Mouse (Mus musculus): ENCODE results near the gene Vrk3. TPM values are rescaled to one million over a fixed set of nuclear protein-coding genes. Genes with fewer than 3 reads are reported as not detected.

Gene Vrk3
- total RNA-seq, 2 experiments from 2014 or later: 27.0 to 30.6 TPM

GRCm38 (mm10) chr7:44819863-44820262 is 71.7 kb downstream of the Vrk3 start:
- TF ChIP-seq CTCF (IDR thresholded peaks at IDR 0.05): no peak
- intact Hi-C loops (cut with DNase I): loop anchor here (2.0 kb wide), 1 partner anchor 29 kb away; the partner anchor contains the start of genes Akt1s1 and Tbc1d17
- peak overlapping the region; percentile 95; the same call in 1 of the 2 replicates for H3K27ac ChIP-seq
- no peak overlapping the region for H3K4me3 ChIP-seq
- DNase-seq (ENCODE audit: extremely low spot score in 1 of 2, low spot score in 2 of 2): peak; percentile 6 to 10

GRCm38 (mm10) chr7:44820525-44820924 is 72.3 kb downstream of the Vrk3 start:
- Histone ChIP-seq H3K4me3 (no peak overlapping the region), H3K27ac (no peak overlapping the region)
- TF ChIP-seq CTCF (IDR thresholded peaks at IDR 0.05): no peak
- DNase-seq (ENCODE audit: extremely low spot score in 1 of 2, low spot score in 2 of 2): peak in 1 of 2 experiments; percentile 4
- intact Hi-C loops (cut with DNase I): no loop called here

- peak; percentile 4 to 6 for DNase-seq (ENCODE audit: extremely low spot score in 1 of 2, low spot score in 2 of 2)
- Histone ChIP-seq H3K27ac (no peak overlapping the region), H3K4me3 (no peak overlapping the region)
- intact Hi-C loops (cut with DNase I): no loop called here
- no peak; the same call in 1 of the 2 replicates for TF ChIP-seq CTCF (IDR thresholded peaks at IDR 0.05)
Measured at GRCm38 (mm10) chr7:44821666-44822448, 73.6 kb downstream of the Vrk3 start.

- no peak for DNase-seq (ENCODE audit: extremely low spot score in 1 of 2, low spot score in 2 of 2)
- Histone ChIP-seq H3K27ac (no peak overlapping the region), H3K4me3 (no peak overlapping the region)
- TF ChIP-seq CTCF (IDR thresholded peaks at IDR 0.05): peak; percentile 17
- intact Hi-C loops (cut with DNase I): no loop called here
Measured at GRCm38 (mm10) chr7:44823409-44823808, 75.2 kb downstream of the Vrk3 start.

GRCm38 (mm10) chr7:44824872-44825271 is 76.7 kb downstream of the Vrk3 start:
- Histone ChIP-seq H3K27ac (no peak overlapping the region), H3K4me3 (no peak overlapping the region)
- TF ChIP-seq CTCF (IDR thresholded peaks at IDR 0.05): peak; percentile 94
- intact Hi-C loops (cut with DNase I): loop anchor here (1.0 to 2.0 kb wide), 2 partner anchors 76 to 101 kb away; partner anchors contain the start of gene Vrk3
- DNase-seq (ENCODE audit: extremely low spot score in 1 of 2, low spot score in 2 of 2): peak; percentile 73 to 81

GRCm38 (mm10) chr7:44826771-44827170 is 78.6 kb downstream of the Vrk3 start:
- no peak for DNase-seq (ENCODE audit: extremely low spot score in 1 of 2, low spot score in 2 of 2)
- no peak overlapping the region for H3K4me3 ChIP-seq
- intact Hi-C loops (cut with DNase I): no loop called here
- H3K27ac ChIP-seq: no peak overlapping the region
- no peak for TF ChIP-seq CTCF (IDR thresholded peaks at IDR 0.05)

Other genes with a start within 250 kb of the Vrk3 start
- under 1 TPM in 1 of 2 experiments, not detected in 1; 0.29 TPM for gene Mybpc2, start 223.8 kb upstream of the Vrk3 start, total RNA-seq (2021)
- gene Spib, start 216.3 kb upstream of the Vrk3 start, total RNA-seq (2021): under 1 TPM in 1 of 2 experiments, not detected in 1; 0.20 TPM
- 1 to 10 TPM; 8.8 to 9.4 TPM for gene Pold1, start 199.6 kb upstream of the Vrk3 start, total RNA-seq (2021)
- 10 to 100 TPM; 78.4 to 82.5 TPM for gene Nr1h2, start 194.5 kb upstream of the Vrk3 start, total RNA-seq (2021)
- gene Napsa, start 176.0 kb upstream of the Vrk3 start, total RNA-seq (2021): under 1 TPM in 1 of 2 experiments, not detected in 1; 0.29 TPM
- gene Kcnc3, start 157.7 kb upstream of the Vrk3 start, total RNA-seq (2021): 100 to 1,000 TPM; 114 to 122 TPM
- 10 to 100 TPM; 21.1 to 21.4 TPM for gene Myh14, start 77.6 kb upstream of the Vrk3 start, total RNA-seq (2021)
- not detected for gene Izumo2, start 39.7 kb upstream of the Vrk3 start, total RNA-seq (2021)
- gene Zfp473, start 2.6 kb downstream of the Vrk3 start, total RNA-seq (2021): under 1 TPM; 0.18 to 0.44 TPM
- 10 to 100 TPM; 31.9 to 32.2 TPM for gene Nup62, start 67.7 kb downstream of the Vrk3 start, total RNA-seq (2021)
- 1 to 10 TPM; 1.8 to 2.0 TPM for gene Il4i1, start 68.0 kb downstream of the Vrk3 start, total RNA-seq (2021)
- gene Atf5, start 68.2 kb downstream of the Vrk3 start, total RNA-seq (2021): 10 to 100 TPM; 23.1 to 23.4 TPM
- 10 to 100 TPM; 69.7 to 77.0 TPM for gene Akt1s1, start 100.6 kb downstream of the Vrk3 start, total RNA-seq (2021)
- 10 to 100 TPM; 64.4 to 67.5 TPM for gene Tbc1d17, start 100.7 kb downstream of the Vrk3 start, total RNA-seq (2021)
- 10 to 100 TPM; 27.4 to 31.2 TPM for gene Pnkp, start 108.7 kb downstream of the Vrk3 start, total RNA-seq (2021)
- 100 to 1,000 TPM; 273 to 290 TPM for gene Ptov1, start 121.4 kb downstream of the Vrk3 start, total RNA-seq (2021)
- gene Med25, start 144.3 kb downstream of the Vrk3 start, total RNA-seq (2021): 10 to 100 TPM; 96.1 to 98.5 TPM
- gene Fuz, start 147.7 kb downstream of the Vrk3 start, total RNA-seq (2021): 10 to 100 TPM; 23.4 to 24.1 TPM
- 100 to 1,000 TPM; 327 to 331 TPM for gene Ap2a1, start 181.1 kb downstream of the Vrk3 start, total RNA-seq (2021)
- 1 to 10 TPM; 2.8 to 3.0 TPM for gene Tsks, start 194.8 kb downstream of the Vrk3 start, total RNA-seq (2021)
- gene Cpt1c, start 226.4 kb downstream of the Vrk3 start, total RNA-seq (2021): 100 to 1,000 TPM in 1 of 2 experiments, 10 to 100 TPM in 1; 97.9 to 102 TPM
- gene Prmt1, start 238.2 kb downstream of the Vrk3 start, total RNA-seq (2021): 100 to 1,000 TPM; 143 to 150 TPM
- 10 to 100 TPM; 36.4 to 36.9 TPM for gene Irf3, start 249.2 kb downstream of the Vrk3 start, total RNA-seq (2021)